Mouse (Mus musculus) hindbrain, embryonic 11.5 days (tissue): Measurements from ENCODE around the gene Rubcn. TPM values are rescaled to one million over a fixed set of nuclear protein-coding genes. Genes with fewer than 3 reads are reported as not detected.

Source experiments
- ATAC-seq: fragments of 200-750 bp; cut with Nextera tagmentation; 2 replicates; pipeline ENCODE4 v1.8.0; 2017; ENCODE audit warnings: mild to moderate bottlenecking, moderate TSS enrichment, moderate library complexity; ENCODE audit not compliant: low FRiP score
- DNase-seq: peaks from one replicate; pipeline ENCODE4 v3.0.0-alpha.2; 2015; ENCODE audit warnings: low spot score
- H3K27ac ChIP-seq: fragments of 300-500 bp; sonication (generic); 2 replicates; pipeline ENCODE4 v1.5.1; 2014; ENCODE audit warnings: mild to moderate bottlenecking, low read depth, low read length
- H3K27me3 ChIP-seq: fragments of 300-500 bp; sonication (generic); 2 replicates; pipeline ENCODE4 v1.6.1; 2014; ENCODE audit warnings: mild to moderate bottlenecking, low read length, moderate library complexity, mixed read lengths; ENCODE audit not compliant: control insufficient read depth, insufficient read depth
- H3K36me3 ChIP-seq: fragments of 300-500 bp; sonication (generic); 2 replicates; pipeline ENCODE4 v1.6.1; 2014; ENCODE audit warnings: mild to moderate bottlenecking, low read length, moderate library complexity, mixed read lengths; ENCODE audit not compliant: control insufficient read depth, insufficient read depth
- H3K4me1 ChIP-seq: fragments of 300-500 bp; sonication (generic); replicated peaks from 2 replicates; pipeline ENCODE4 v1.6.1; 2014; ENCODE audit warnings: low read length, mixed read lengths; ENCODE audit not compliant: control insufficient read depth, insufficient read depth
- H3K4me2 ChIP-seq: fragments of 300-500 bp; sonication (generic); replicated peaks from 2 replicates; pipeline ENCODE4 v1.6.1; 2014; ENCODE audit warnings: mild to moderate bottlenecking, low read depth, low read length
- H3K4me3 ChIP-seq: fragments of 300-500 bp; sonication (generic); 2 replicates; pipeline ENCODE4 v1.5.1; 2014; ENCODE audit warnings: low read depth, low read length
- H3K9ac ChIP-seq: fragments of 300-500 bp; sonication (generic); 2 replicates; pipeline ENCODE4 v1.6.1; 2014; ENCODE audit warnings: low read depth, low read length
- H3K9me3 ChIP-seq: fragments of 300-500 bp; sonication (generic); 2 replicates; pipeline ENCODE4 v1.6.1; 2016; ENCODE audit warnings: low read length; ENCODE audit not compliant: control insufficient read depth
- WGBS: fragments of 180-500 bp; shearing (Covaris S2); extraction: QIAGEN DNeasy Blood & Tissue Kit; methylation state at CpG from one replicate; pipeline ENCODE4 v1.1.7; 2014; 5-methylcytosine and 5-hydroxymethylcytosine counted together
- polyA plus RNA-seq: library from polyadenylated mRNA; unstranded; fragments of >200 nt; fragmentation: Nextera tagmentation; extraction: Ambion mirVana; gene quantifications from 2 replicates; pipeline ENCODE4 v1.2.1, GENCODE M21; 2014

The Rubcn gene
- polyA plus RNA-seq, 1 experiment from 2014 or later = 13.1 TPM

DNA sequence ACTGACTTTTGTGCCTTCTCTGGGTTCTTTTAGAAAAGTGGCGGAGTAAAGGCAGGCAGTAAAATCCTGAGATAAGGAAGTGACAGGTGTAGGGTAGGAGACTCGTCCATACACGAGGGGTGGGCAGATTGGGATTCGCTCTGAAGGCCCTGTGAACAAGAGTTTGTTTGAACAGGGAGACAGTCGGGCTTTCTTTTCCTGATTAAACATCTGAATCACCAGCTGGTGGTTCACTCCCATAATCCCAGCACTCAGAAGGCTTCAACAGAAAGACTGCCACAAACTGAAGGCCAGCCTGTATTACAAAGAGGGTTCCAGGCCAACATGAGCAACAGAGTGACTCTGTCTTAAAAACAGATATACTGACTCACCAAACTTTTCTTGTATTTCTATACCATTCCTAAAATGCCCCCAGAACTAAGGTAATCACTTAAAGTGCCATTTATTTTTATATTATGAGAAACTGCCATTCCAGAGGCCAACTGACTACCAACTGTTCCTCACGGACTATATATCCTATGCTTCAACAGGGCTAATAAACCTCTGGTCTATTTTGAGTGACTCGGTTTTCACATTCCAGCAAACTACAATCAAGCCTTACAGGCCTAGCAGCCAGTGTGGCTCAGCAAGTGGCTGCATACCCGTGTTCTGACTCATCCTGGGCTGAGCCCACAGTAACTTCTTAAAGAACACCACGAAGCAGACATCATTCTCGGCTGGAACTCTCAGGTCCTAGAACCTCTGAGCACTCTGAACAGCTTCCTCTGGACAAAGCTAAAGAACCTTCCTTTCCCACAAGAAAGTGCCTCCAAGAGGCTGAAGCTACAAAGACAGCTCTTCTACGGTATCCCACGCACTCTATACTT lies 18.6 kb downstream of the Rubcn start:
- Histone ChIP-seq H3K27ac (no peak overlapping the region), H3K9ac (no peak overlapping the region), H3K4me3 (no peak overlapping the region), H3K4me1 (no peaks in the 10 kb centered on the region), H3K27me3 (no peaks in the 10 kb centered on the region), H3K36me3 (no peaks in the 10 kb centered on the region), H3K4me2 (no peak overlapping the region), H3K9me3 (no peaks in the 10 kb centered on the region)
- no peak for ATAC-seq
- DNase-seq = no peak
- WGBS = 83% methylated on average over 12 of the region's 12 CpGs

GRCm38 (mm10) chr16:32858356-32858755 lies 19.2 kb downstream of the Rubcn start:
- Histone ChIP-seq H3K36me3 (no peaks in the 10 kb centered on the region), H3K4me1 (no peaks in the 10 kb centered on the region), H3K9me3 (no peaks in the 10 kb centered on the region), H3K27me3 (no peaks in the 10 kb centered on the region), H3K4me2 (no peak overlapping the region), H3K4me3 (no peak overlapping the region), H3K27ac (no peak overlapping the region), H3K9ac (no peak overlapping the region)
- ATAC-seq = no peak
- WGBS = 82% methylated on average over 4 of the region's 4 CpGs
- no peak for DNase-seq

- Histone ChIP-seq H3K9ac (no peak overlapping the region), H3K4me3 (no peak overlapping the region), H3K36me3 (no peaks in the 10 kb centered on the region), H3K27me3 (no peaks in the 10 kb centered on the region), H3K4me1 (no peaks in the 10 kb centered on the region), H3K4me2 (no peak overlapping the region), H3K9me3 (no peaks in the 10 kb centered on the region), H3K27ac (no peak overlapping the region)
- ATAC-seq (no peak), DNase-seq (no peak)
- WGBS = 86% methylated on average over 3 of the region's 3 CpGs
Observed at GRCm38 (mm10) chr16:32856751-32857150, 20.8 kb downstream of the Rubcn start.

DNA sequence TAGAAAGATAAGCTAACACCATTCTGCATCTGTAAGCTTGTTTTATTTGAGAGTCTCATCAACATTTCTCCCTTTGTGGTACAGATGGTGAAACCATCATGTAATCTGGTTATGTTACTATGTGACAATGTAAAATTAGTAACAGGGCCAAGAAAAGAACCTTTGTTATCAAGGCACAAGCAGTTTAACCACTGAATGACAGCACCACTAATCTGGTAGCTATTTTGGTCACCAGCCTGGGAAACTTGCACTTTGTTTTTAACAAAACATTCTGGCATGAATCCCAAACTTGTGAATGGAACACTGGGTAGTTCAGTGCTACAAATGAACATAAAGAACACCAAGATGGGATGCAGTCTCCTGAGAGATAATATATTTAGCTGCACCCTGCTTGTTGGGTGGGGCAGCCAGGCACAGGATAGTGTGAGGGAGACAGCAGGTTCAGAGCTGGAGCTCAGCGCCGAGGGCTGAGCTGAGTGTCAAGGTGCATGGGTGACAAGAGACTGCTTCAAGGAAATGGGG lies 23.5 kb downstream of the Rubcn start:
- Histone ChIP-seq H3K4me3 (no peak overlapping the region), H3K36me3 (no peaks in the 10 kb centered on the region), H3K4me1 (no peaks in the 10 kb centered on the region), H3K27me3 (no peaks in the 10 kb centered on the region), H3K9ac (no peak overlapping the region), H3K27ac (no peak overlapping the region), H3K9me3 (no peaks in the 10 kb centered on the region), H3K4me2 (no peak overlapping the region)
- ATAC-seq (no peak), DNase-seq (no peak)
- 88% methylated on average over 2 of the region's 2 CpGs for WGBS

DNA sequence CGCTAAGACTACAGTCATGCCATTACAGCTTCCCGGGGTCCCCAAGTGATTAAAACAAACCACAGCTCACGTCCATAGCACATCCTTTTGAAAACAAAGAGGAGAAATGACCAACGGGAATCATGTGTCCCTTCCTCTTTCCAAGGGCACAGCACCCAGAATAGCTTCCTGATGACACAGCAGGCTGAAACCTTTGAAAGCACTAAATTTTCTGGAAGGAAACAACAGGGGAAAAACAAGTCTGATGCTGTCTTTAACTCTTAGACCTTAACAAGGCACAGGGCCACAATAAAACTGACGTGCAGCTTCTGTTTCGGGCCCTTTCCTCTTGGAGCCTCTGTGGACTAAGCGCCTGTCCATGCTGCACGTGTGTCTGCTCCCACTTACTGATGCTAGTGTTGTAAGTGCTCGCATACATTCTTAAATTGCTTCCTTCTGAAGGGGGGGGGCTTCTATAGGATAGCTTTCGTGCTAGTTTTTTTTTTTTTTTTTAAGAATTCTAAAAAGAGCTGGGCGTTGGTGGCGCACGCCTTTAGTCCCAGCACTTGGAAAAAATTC lies 24.0 kb downstream of the Rubcn start:
- Histone ChIP-seq H3K4me3 (no peak overlapping the region), H3K4me2 (no peak overlapping the region), H3K36me3 (no peaks in the 10 kb centered on the region), H3K9ac (no peak overlapping the region), H3K27me3 (no peaks in the 10 kb centered on the region), H3K27ac (no peak overlapping the region), H3K9me3 (no peaks in the 10 kb centered on the region), H3K4me1 (no peaks in the 10 kb centered on the region)
- no peak for DNase-seq
- WGBS = 82% methylated on average over 13 of the region's 13 CpGs
- ATAC-seq = no peak

- Histone ChIP-seq H3K36me3 (0 out of 2 replicates have a peak, but pooled peaks cover 2% of the 10 kb centered on the region), H3K9ac (no peak overlapping the region), H3K9me3 (no peaks in the 10 kb centered on the region), H3K4me2 (no peak overlapping the region), H3K27me3 (no peaks in the 10 kb centered on the region), H3K4me3 (no peak overlapping the region), H3K4me1 (no peaks in the 10 kb centered on the region), H3K27ac (no peak overlapping the region)
- DNase-seq = no peak
- ATAC-seq = no peak
- 96% methylated on average over 11 of the region's 11 CpGs for WGBS
Observed at GRCm38 (mm10) chr16:32849042-32849830, 28.3 kb downstream of the Rubcn start.

- 93% methylated on average over 11 of the region's 11 CpGs for WGBS
- H3K27ac ChIP-seq = no peak overlapping the region
- no peak overlapping the region for H3K4me3 ChIP-seq
- H3K9ac ChIP-seq = no peak overlapping the region
- DNase-seq (no peak), ATAC-seq (no peak)
- H3K36me3 ChIP-seq = 0 out of 2 replicates have a peak, but pooled peaks cover 2% of the 10 kb centered on the region
- no peaks in the 10 kb centered on the region for H3K4me1 ChIP-seq
- H3K4me2 ChIP-seq = no peak overlapping the region
- H3K27me3 ChIP-seq = no peaks in the 10 kb centered on the region
- H3K9me3 ChIP-seq = no peaks in the 10 kb centered on the region
Observed at GRCm38 (mm10) chr16:32847103-32847502, 30.5 kb downstream of the Rubcn start.

GRCm38 (mm10) chr16:32831501-32831900 lies 46.1 kb downstream of the Rubcn start:
- DNase-seq (no peak), ATAC-seq (no peak)
- H3K27ac ChIP-seq = no peak overlapping the region
- no peaks in the 10 kb centered on the region for H3K4me1 ChIP-seq
- H3K27me3 ChIP-seq = no peaks in the 10 kb centered on the region
- H3K4me2 ChIP-seq = no peak overlapping the region
- H3K36me3 ChIP-seq = no peaks in the 10 kb centered on the region
- no peaks in the 10 kb centered on the region for H3K9me3 ChIP-seq
- H3K4me3 ChIP-seq = no peak overlapping the region
- no peak overlapping the region for H3K9ac ChIP-seq
- 90% methylated on average over 4 of the region's 4 CpGs for WGBS
